Mouse (Mus musculus) v-Abl transformed pro-B cells (cell line): ENCODE measurements around the gene Rtn4rl1.

ENCODE experiments used
- in situ Hi-C, 2 experiments: fragments of 400-800 bp; cut with MboI; formaldehyde crosslinking; loops; one replicate each; pipeline ENCODE4 v1.15.1; 2025; ENCODE audit not compliant: unreplicated experiment in 2 of 2

The Rtn4rl1 gene

DNA sequence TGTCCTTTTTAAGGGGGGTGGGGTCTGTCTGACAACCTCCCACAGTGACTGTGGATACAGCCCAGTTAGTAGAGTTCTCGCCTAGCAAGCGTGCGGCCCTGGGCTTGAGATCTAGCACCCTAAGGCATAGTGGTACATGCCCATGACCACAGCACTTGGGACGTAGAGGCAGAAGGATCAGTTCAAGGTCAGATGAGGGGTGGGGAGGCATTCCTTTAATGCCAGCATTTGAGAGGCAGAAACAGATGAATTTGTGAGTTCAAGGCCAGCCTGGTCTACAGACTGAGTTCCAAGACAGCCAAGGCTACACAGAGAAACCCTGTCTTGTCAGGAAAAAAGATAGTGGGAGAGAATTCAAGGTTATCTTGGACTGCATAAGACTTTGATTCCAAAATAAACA lies 93.3 kb downstream of the Rtn4rl1 start:
- in situ Hi-C loops: loop anchor here in 1 of 2 experiments (25.0 kb wide), 1 partner anchor 300 kb away; no protein-coding TSS in a partner anchor

DNA sequence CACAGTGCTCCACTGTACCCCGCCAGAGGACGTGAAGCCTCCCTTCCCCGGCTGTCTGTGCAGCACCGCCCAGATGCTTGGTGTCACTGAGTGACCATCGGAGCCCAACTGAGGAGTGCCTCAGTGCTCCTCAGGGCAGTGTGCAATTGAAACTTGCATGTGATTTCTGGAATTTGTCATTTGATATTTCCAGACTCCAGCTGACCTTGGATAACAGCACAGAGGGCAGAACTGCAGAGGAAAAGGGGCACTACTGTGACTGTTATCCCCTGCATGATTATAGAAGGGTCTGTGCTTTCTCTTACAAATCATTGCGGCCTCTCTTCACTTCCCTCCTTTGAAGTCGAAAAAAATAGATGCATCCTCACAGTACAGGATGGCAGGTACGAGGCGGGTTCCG lies 94.4 kb downstream of the Rtn4rl1 start:
- in situ Hi-C loops: loop anchor here in 1 of 2 experiments (25.0 kb wide), 1 partner anchor 301 kb away; no protein-coding TSS in a partner anchor

DNA sequence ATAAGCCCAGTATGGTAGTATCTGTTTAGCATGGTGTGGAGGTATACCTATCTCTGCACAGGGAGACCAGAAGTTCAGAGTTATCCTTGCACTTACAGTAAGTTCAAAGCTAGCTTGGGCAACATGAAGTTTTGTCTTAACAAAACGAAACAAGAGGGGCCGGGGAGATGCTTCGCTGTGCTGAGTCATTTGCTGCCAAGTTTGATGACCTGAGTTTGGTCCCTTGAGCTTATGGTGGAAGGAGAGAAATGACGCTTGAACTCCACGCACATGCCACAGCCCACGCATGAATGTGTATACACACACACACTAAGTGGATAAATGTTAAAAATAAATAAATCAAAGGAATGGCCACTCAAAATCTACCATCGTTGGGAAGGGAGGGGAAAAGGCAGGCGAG lies 94.9 kb downstream of the Rtn4rl1 start:
- in situ Hi-C loops: loop anchor here in 1 of 2 experiments (25.0 kb wide), 1 partner anchor 301 kb away; no protein-coding TSS in a partner anchor

DNA sequence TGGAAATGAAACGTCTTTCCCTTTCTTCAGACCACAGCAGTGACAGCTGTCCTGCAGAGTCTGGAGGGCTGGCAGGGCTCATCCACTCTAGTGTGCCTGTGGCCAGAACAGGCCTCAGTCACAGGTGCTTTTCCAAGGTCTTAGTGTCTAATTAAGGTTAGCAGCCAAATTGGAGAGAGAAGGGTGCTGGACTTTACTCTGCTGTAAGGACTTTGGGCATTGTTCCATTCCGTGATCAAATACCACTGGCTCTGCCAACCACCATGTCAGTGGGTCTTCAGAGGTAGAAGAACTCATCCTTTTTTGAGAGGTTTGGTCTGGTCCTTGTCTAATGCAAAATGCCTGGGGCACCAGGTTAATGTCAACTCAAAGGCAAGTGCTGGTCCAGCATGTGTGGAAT lies 95.5 kb downstream of the Rtn4rl1 start:
- in situ Hi-C loops: loop anchor here in 1 of 2 experiments (25.0 kb wide), 1 partner anchor 302 kb away; no protein-coding TSS in a partner anchor

DNA sequence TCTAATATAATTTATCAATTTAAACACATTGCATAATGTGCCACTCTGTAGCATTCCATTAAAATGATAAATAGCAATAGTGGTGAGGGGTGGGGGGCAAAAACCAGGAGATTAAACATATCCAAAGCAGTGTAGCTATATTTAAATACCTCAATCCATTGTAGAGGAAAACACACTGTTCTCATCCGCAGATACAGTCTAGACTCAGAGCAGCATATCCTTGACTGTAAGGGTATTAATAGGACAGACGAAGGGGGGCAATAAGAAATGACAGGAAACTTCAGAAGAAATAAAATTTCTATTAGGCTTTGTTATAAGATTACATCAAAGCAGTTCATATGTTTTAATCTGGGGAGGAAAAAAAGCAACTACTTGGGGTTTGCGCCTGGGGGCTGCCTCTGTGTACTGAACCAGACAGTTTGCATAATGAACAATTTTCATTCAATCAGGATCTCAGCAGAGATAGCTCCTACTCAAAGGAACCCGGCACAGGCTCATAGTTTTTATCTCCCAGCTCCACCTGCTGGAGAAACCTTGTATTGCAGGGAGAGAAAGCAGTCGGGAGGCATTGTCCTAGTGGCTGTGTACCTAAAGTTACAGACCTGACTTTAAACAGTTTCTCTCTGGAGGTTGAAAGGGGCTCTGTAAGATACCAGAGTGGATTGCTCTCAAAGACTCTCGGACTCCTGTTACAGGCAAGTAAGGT lies 97.1 kb downstream of the Rtn4rl1 start:
- in situ Hi-C loops: loop anchor here (5.0 to 25.0 kb wide), 4 partner anchors 38 to 306 kb away; partner anchors contain the start of genes Dph1 (in 2 of the 2) and Rtn4rl1 (in 2 of the 2)

DNA sequence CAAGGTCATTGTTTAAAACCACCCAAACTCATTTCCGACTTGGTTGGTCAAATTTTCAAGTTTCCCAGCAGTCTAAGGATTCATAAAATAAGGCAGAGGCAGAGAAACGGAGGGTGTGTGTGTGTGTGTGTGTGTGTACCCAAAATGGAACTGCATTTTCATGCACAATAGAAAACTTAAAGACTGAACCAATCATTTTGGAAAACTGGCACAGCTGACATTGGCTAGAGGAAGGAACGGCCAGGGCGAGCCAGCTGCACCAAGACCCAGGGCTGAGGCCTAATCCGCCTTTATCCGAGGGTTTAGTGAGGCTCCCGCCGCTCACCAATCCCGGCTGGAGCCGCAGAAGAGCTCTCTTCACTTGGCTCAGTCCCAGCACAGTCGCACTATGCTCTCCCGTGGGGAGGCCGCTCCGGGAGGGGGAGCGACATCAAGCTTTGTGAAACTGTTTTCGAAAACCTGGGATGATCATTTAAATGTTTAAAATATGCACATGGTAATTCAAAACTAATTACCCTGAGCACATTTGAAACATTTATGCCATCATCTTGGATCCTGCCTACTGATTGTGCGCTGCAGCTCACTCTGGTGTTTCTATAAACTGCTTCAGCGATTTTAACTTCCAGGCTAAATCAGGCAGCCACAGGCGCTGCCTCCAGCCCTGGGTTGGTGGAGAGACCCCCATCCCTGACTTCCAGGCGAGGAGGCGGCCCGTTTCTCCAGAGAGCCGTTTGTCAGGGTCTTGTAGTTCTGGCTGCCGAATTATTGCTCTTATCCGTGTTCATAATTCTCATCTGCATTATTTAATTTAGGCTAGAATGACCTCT lies 98.0 kb downstream of the Rtn4rl1 start:
- in situ Hi-C loops: loop anchor here (5.0 to 25.0 kb wide), 4 partner anchors 39 to 307 kb away; partner anchors contain the start of genes Dph1 (in 2 of the 2) and Rtn4rl1 (in 2 of the 2)

DNA sequence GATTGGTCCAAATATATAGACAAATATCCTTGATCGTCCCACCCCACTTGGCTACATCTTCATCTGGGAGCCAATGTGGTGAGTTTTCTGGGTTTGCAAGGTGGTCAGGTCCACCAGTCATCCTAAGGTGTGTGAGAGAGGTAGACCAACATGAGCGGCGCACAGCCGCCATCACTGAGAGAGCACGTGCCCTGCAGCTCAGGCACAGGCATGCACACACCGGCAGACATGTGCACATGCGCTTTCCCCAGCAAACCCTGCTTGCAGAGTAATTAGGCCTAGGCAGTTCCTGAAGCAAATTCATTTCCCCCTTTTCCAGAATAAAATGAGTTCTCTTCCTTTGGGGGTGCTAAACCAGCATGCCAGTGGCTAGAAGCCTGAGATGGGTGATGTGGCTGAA lies 98.7 kb downstream of the Rtn4rl1 start:
- in situ Hi-C loops: loop anchor here (5.0 to 25.0 kb wide), 4 partner anchors 40 to 307 kb away; partner anchors contain the start of genes Dph1 (in 2 of the 2) and Rtn4rl1 (in 2 of the 2)

DNA sequence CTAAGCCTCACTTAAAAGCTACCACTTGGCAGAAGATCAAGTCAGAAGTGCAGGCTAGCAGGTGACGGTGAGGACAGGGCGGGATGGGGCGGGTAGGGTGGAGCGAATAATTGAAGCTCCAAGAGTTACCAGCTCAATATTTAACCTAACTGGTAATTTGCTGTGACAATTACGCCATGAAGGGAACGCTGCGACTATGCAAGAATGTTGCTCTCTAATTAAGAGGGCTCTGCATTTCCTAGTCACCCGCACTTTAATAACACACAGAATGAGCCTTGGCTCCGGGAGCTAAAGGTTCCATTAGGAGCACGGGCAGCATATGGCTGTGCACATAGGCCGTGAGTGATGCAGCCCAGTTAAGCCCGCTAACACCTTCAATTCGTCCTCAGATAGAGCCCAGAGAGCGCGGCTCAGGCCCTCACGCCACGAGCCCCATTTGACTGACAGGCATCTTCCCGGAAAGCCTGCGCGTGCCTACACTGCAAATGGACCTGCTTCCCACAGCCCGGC lies 100.3 kb downstream of the Rtn4rl1 start:
- in situ Hi-C loops: loop anchor here (5.0 to 25.0 kb wide), 4 partner anchors 42 to 309 kb away; partner anchors contain the start of genes Dph1 (in 2 of the 2) and Rtn4rl1 (in 2 of the 2)

DNA sequence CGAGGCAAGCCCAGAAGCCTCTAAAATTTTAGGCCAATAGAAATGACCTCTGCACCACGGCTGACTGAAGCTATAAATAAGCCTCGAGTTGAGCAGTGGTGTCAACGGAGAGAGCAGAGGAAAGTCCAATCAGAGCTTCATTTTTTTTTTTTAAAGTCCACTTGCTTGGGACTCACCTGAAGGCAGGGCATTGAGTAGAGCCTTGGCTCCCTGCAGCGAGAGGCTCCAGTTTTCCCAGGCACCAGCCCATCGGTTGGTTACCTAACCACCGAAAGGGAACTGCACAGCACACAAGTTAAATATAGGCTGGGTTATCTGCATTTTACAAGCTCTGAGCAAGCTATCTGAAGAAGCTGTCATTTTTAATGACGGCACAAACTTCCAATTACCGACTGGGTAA lies 101.3 kb downstream of the Rtn4rl1 start:
- in situ Hi-C loops: loop anchor here (5.0 to 25.0 kb wide), 4 partner anchors 43 to 310 kb away; partner anchors contain the start of genes Dph1 (in 2 of the 2) and Rtn4rl1 (in 2 of the 2)

DNA sequence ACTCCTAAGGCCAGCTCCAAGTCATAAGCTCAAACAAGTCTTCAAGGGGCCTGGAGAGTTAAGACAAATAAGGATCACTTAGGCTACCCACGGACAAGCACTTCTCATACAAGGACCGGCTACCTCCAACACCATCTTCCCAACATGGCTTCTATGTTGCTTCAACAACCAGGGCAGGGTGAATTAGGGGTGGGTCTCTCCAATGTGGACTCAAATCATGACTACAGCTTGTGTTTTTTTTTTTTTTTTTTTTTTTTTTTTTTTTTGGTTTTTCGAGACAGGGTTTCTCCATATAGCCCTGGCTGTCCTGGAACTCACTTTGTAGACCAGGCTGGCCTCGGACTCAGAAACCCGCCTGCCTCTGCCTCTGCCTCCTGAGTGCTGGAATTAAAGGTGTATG lies 102.0 kb downstream of the Rtn4rl1 start:
- in situ Hi-C loops: loop anchor here (10.0 to 25.0 kb wide), 2 partner anchors 308 to 311 kb away; no protein-coding TSS in a partner anchor

DNA sequence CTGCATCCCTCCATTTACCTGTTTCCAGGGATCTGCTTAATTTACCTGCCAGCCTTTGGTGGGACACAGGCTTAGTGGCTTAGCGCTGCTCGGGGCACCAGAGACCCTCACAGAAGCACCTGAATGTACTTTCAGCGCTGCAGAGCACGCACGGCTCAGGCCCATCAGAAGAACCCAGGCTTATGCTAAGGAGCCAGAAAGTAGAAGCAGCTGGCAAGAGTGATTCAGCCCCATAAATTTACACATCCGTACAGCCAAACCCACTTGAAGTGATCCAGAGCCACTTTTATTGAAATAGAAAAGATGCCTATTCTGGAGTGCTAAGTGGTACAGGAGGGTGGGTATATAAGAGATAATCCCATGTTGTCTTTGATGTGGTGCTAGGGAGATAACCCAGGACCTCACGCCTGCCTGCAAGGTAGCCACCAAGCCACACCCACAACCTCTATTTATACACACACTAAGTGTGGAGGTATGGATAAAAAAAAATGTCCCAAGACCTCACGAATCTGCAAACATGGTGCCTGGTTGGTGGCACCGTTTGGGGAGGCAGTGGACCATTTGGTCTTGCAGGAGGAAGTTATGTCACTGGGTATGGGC lies 102.9 kb downstream of the Rtn4rl1 start:
- in situ Hi-C loops: loop anchor here (10.0 to 25.0 kb wide), 2 partner anchors 309 to 312 kb away; no protein-coding TSS in a partner anchor

DNA sequence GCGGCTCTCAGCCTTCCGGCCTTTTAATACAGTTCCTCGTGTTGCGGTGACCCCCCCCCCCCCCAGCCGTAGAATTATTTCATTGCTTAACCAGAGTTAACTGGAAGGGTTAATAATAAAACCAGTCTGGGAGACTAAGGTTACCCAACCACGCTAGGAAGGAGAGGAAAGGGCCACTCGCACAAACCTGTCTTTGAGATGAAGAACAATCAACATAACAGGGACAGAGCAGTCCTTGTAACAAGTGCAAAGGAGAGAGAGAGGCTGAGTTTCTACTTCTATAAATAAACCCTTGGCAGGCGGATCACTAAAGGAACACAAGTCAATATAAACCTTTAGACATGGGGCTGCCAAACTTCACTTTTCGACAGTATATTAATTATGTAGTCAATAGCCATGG lies 104.0 kb downstream of the Rtn4rl1 start:
- in situ Hi-C loops: loop anchor here (10.0 to 25.0 kb wide), 2 partner anchors 310 to 313 kb away; no protein-coding TSS in a partner anchor

DNA sequence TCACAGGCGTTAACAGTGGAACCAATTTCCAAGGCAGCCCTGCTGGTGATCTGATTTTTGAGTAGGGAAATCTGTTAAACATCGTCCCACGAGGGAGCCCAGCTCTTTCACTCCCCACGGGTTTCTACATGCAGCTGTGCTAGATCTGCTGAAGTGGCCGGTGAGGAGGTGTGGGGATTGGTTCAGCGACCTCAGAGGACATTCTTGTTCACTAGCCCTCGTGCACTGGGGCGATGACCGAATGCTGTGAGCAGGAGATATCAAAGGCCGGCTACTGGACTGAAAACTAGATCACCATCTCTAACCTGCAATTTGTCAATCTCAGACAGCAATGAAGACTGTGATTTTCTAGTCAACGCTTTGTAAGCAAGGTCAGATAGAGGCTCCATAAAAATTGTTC lies 104.9 kb downstream of the Rtn4rl1 start:
- in situ Hi-C loops: loop anchor here (10.0 to 25.0 kb wide), 2 partner anchors 311 to 314 kb away; no protein-coding TSS in a partner anchor

DNA sequence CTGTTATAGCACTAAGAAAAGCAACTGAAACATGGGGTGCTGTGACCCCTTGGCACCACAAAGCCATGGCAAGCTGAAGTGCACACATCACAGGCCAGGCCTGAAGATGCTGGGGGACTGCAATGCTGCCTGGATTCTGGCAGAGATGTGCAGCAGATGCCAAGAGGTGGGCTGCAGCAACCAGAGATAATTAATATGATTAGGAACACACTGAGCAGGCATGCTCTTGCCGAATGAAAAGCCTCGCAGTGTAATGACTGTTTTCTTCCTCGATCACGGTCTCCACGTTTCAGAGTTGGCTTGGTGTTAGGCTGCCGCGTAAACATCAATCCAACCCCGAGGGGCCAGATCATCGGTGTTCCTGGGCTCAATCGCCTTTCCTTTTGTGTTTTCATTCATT lies 106.2 kb downstream of the Rtn4rl1 start:
- in situ Hi-C loops: loop anchor here (10.0 to 25.0 kb wide), 2 partner anchors 312 to 315 kb away; no protein-coding TSS in a partner anchor

DNA sequence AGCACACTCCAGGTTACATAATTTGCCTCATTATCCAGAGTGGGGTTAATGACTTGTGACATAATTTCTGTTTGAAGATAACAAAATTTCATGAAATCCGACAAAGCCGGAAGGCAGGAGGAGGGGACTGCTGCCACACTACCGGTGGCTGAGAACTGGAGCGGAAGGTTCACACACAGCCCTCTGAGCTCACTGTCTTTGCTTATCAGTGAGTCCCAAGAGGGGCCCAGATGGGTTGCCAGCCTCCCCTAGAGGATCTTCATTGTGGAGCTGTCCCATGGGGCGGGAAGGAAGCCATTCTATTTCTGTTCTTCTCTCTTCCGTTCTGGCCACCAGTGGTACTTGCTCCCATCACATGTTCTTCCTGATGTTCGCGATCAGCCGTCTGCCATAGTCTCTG lies 107.4 kb downstream of the Rtn4rl1 start:
- in situ Hi-C loops: no loop called here

DNA sequence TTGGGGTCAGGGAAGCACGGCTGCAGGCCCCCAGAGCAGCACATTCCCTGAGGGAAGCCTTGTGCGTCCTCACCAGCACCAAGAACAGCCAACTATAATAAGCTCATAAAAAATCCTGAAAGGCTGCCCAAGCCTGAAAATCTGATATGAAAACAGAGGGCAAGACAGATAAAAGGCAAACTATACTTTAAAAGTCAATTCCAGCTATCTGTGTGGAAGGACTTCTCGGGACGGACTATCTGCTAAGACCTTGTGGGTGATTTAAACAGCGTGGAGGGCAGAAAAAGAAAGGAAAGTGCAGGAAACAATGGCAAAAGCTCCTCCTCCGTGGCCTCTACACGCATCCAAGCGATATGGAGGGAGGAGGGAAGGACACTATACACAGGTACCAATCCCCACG lies 111.2 kb downstream of the Rtn4rl1 start:
- in situ Hi-C loops: no loop called here

DNA sequence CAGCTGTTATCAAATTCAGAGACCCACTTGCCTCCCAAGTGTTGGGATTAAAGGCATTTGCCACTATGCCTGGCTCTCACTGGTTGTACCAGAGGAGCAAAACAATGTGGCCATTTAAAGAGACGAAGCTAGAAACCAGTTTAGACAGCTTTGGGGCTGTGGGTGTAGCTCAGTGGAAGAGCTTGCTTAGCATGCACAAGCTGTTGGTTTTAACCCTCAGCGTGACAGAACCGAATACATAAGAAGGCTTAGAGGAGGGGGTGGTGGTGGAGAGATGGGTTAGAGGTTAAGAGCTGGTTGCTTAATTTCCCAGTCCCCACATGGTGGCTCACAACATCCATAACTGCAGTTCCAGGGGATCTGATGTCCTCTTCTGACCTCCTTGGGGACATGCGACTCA lies 115.1 kb downstream of the Rtn4rl1 start:
- in situ Hi-C loops: no loop called here

DNA sequence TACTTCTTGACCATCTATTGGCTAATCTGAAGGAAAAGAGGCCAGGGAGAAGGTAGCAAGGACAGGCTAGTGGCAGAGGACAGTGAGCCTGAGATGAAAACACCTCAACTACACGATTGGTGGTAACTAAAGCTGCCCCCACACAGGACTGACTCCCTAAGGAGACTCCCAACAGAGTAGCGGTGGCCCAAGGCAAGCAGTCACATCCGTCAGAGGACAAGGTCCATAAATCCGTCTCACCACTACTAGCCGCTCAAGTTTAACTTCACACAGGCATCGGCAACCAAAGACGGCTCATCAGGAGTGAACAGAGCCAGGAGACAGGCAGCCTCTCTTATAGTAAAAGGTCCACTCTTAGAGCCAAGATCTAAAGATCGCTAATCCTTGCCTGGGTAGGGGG lies 117.2 kb downstream of the Rtn4rl1 start:
- in situ Hi-C loops: no loop called here

DNA sequence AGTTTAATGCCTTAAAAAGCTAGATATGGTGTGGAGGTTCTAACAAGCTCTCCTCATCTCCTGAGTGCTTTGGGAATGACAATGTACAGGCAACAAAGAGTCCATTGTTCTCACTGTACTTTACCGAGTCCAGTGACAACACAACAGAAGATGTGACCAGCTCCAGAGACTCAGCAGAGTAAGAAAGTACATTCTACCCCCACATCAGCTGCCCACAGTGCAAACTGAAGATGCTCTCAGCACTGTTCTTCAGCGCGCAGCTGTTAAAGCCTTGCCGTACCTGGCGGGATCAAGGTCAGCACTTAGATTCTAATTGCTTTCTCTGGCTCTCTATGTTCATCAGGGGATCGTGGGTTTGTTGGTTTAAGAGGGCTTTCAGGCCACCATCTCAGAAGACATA lies 118.2 kb downstream of the Rtn4rl1 start:
- in situ Hi-C loops: no loop called here

DNA sequence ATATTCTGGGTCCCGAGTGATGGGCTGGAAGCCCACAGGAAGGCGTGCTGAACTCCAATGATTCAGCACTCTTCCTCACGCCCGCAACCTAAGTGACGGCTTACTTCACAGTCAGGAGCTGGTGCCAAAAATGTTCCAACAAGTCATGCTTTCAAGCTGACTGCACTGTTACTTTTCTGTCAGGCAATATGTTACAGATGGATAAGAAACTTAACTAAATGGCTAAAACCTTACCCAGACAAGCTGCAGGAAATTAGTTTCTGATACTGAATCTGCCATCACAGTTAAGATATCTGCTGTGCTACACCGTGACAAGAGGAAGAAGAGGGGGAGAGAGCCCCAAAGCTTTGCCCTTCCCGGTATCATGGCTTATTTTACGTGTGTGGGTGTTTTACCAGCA lies 120.3 kb downstream of the Rtn4rl1 start:
- in situ Hi-C loops: no loop called here
